Mouse (Mus musculus) MEL (cell line): Measurements from ENCODE around the gene Unc93b1.

ENCODE experiments used
- EP300 ChIP-seq, 2 experiments: IDR thresholded peaks; 2 replicates each; pipeline ENCODE4 v1.6.1; 2011; ENCODE audit warnings: improper control_type of control experiment in 2 of 2, low read length in 2 of 2, low read depth in 1 of 2, mild to moderate bottlenecking in 1 of 2
- USF1 ChIP-seq: IDR thresholded peaks from 2 replicates; pipeline ENCODE4 v1.6.1; 2014; ENCODE audit warnings: low read depth, mild to moderate bottlenecking, inconsistent platforms, low read length, improper control_type of control experiment, moderate library complexity

- TF ChIP-seq EP300 (IDR thresholded peaks at IDR 0.05; ENCODE audit: low read depth in 1 of 2, low read length in 2 of 2) (no peak), USF1 (no peak)
Observed at GRCm38 (mm10) chr19:3983527-3984200, 48.7 kb downstream of the Unc93b1 start.
